Mouse (Mus musculus) ES-E14 (cell line): Measurements from ENCODE around the gene Jak2. TPM values are rescaled to one million over a fixed set of nuclear protein-coding genes. Genes with fewer than 3 reads are reported as not detected.

Experiments used
- DNase-seq: peaks from one replicate; pipeline ENCODE4 v3.0.0-alpha.2; 2013; ENCODE audit warnings: low read depth, low spot score
- H3K27ac ChIP-seq: 2 replicates; pipeline ENCODE4 v1.5.1; 2012; ENCODE audit warnings: low read depth, mild to moderate bottlenecking, low read length, moderate library complexity, mixed read lengths; ENCODE audit not compliant: poor library complexity, insufficient read depth, severe bottlenecking
- H3K36me3 ChIP-seq: 2 replicates; pipeline ENCODE4 v1.6.1; 2012; ENCODE audit warnings: mild to moderate bottlenecking, low read length, moderate library complexity, mixed read lengths; ENCODE audit not compliant: control insufficient read depth, poor library complexity, insufficient read depth, severe bottlenecking
- H3K4me1 ChIP-seq, 2 experiments: fragments of 150-350 bp in 1 of 2; sonication (generic) in 1 of 2; 2 replicates each; pipeline ENCODE4 v1.6.1; 2012; ENCODE audit warnings: low read length in 2 of 2, mild to moderate bottlenecking in 1 of 2, mixed read lengths in 1 of 2; ENCODE audit not compliant: control insufficient read depth in 2 of 2, insufficient read depth in 2 of 2, poor library complexity in 1 of 2
- H3K4me3 ChIP-seq, 2 experiments: fragments of 150-350 bp in 1 of 2; sonication (generic) in 1 of 2; 2 replicates each; pipeline ENCODE4 v1.5.1; 2012; ENCODE audit warnings: low read length in 2 of 2, low read depth in 1 of 2, mild to moderate bottlenecking in 1 of 2, mixed read lengths in 1 of 2; ENCODE audit not compliant: insufficient read depth in 1 of 2, poor library complexity in 1 of 2, severe bottlenecking in 1 of 2
- H3K9ac ChIP-seq: 2 replicates; pipeline ENCODE4 v1.6.1; 2012; ENCODE audit warnings: low read depth, mild to moderate bottlenecking, low read length, mixed read lengths; ENCODE audit not compliant: poor library complexity, insufficient read depth, severe bottlenecking
- H3K9me3 ChIP-seq: fragments of 150-350 bp; sonication (generic); 2 replicates; pipeline ENCODE4 v1.6.1; 2012; ENCODE audit warnings: low read depth, mild to moderate bottlenecking, low read length; ENCODE audit not compliant: control insufficient read depth, insufficient read depth
- CHD2 ChIP-seq: IDR thresholded peaks from 2 replicates; pipeline ENCODE4 v1.6.1; 2014; ENCODE audit warnings: mild to moderate bottlenecking, low read depth, low read length, inconsistent platforms
- HCFC1 ChIP-seq: IDR thresholded peaks from 2 replicates; pipeline ENCODE4 v1.6.1; 2012; ENCODE audit warnings: low read length, inconsistent platforms, borderline replicate concordance; ENCODE audit not compliant: insufficient read depth
- MAFK ChIP-seq: IDR thresholded peaks from 2 replicates; pipeline ENCODE4 v1.6.1; 2014; ENCODE audit warnings: mild to moderate bottlenecking, low read depth, low read length, inconsistent platforms; ENCODE audit not compliant: insufficient read depth
- ZC3H11A ChIP-seq: IDR thresholded peaks from 2 replicates; pipeline ENCODE4 v1.6.1; 2012; ENCODE audit warnings: low read depth, mild to moderate bottlenecking, inconsistent platforms, low read length, borderline replicate concordance
- ZNF384 ChIP-seq: IDR thresholded peaks from 2 replicates; pipeline ENCODE4 v1.6.1; 2012; ENCODE audit warnings: low read depth, low read length, inconsistent platforms
- in situ Hi-C, 2 experiments: fragments of 600-800 bp; cut with MboI; formaldehyde crosslinking; loops; one replicate each; pipeline ENCODE4 v1.15.1; 2025; ENCODE audit warnings: low sequenced_read_pairs in 2 of 2, inconsistent platforms in 1 of 2; ENCODE audit not compliant: unreplicated experiment in 2 of 2
- total RNA-seq: library from RNA; depleted of rRNA; stranded (reverse); fragments of 300-350 nt; gene quantifications from 2 replicates; pipeline ENCODE4 v1.2.3, GENCODE M21; 2012

Gene Jak2
- total RNA-seq, 1 experiment = 12.2 TPM

DNA sequence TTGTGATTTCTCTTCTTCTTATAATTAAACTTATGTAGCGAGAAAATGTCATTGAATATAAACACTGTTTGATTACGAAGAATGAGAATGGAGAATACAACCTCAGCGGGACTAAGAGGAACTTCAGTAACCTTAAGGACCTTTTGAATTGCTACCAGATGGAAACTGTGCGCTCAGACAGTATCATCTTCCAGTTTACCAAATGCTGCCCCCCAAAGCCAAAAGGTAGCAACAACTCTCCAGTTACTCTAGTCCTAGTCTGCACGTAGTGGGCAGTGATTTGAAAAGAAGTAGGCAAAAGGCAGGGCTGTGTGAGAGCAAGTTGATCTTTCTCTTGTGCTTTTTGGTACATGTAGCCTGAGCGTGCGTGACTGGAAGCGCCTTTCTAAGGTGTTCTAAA is 36.2 kb downstream of the Jak2 start:
- in situ Hi-C loops = no loop called here
- no peaks in the 10 kb centered on the region for H3K36me3 ChIP-seq
- DNase-seq = no peak
- H3K4me3 ChIP-seq = no peak overlapping the region
- H3K9me3 ChIP-seq = no peaks in the 10 kb centered on the region
- TF ChIP-seq HCFC1 = no peak
- no peak for TF ChIP-seq ZNF384
- TF ChIP-seq CHD2 = no peak
- TF ChIP-seq MAFK = no peak
- no peak for TF ChIP-seq ZC3H11A
- H3K27ac ChIP-seq = no peak overlapping the region
- H3K4me1 ChIP-seq = peaks cover 9% of the 10 kb centered on the region in 2 experiments; a peak in 2 of 4 replicates
- H3K9ac ChIP-seq = no peak overlapping the region

DNA sequence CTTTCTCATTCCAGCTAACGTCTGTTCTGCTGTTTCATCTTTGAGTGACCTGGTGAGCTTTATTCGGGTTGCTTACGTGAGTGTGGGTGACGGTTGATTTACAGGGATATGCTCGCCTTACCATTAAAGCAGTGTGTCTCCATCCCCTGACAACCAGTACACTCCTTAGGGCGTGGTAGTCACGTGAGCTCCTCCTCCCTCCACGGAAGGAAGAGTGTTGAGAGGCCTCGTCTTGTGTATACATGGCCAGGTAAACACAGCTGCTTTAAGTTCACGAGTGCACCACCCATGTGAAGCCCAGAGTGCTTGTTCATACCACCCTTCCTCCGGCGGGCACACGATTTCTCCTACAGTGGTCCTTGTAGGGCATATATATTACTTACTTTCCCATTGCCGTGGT is 39.9 kb downstream of the Jak2 start:
- in situ Hi-C loops = no loop called here
- no peak overlapping the region for H3K9ac ChIP-seq
- DNase-seq = no peak
- H3K4me3 ChIP-seq = no peak overlapping the region
- peaks cover 0 to 3% of the 10 kb centered on the region in 2 experiments; a peak in 2 of 4 replicates for H3K4me1 ChIP-seq
- H3K9me3 ChIP-seq = no peaks in the 10 kb centered on the region
- H3K36me3 ChIP-seq = no peaks in the 10 kb centered on the region
- TF ChIP-seq MAFK (no peak), HCFC1 (no peak), ZNF384 (no peak), CHD2 (no peak), ZC3H11A (no peak)
- H3K27ac ChIP-seq = no peak overlapping the region

DNA sequence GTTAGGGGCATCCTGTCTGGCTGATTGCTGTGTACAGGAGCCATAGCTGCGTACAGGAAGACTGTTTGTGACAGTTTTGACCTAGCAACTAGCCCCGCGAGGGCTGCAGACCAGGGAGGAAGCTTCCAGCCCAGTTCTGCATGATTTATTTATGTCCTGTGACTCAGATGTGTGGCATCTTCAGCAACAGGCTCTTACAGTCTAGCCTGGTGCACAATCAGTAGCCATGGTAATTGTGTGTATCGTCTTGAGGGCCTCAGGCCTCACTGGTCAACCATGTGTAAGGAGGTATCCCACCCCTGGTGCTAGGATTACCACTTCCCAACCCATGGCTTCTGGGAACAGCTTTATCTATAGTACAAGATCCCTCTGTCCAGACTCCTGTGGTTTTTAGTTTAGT is 40.9 kb downstream of the Jak2 start:
- Histone ChIP-seq H3K9ac (no peak overlapping the region), H3K4me3 (no peak overlapping the region), H3K27ac (no peak overlapping the region), H3K4me1 (peaks cover 0 to under 1% of the 10 kb centered on the region in 2 experiments; a peak in 1 of 4 replicates), H3K9me3 (no peaks in the 10 kb centered on the region), H3K36me3 (no peaks in the 10 kb centered on the region)
- no peak for DNase-seq
- TF ChIP-seq ZNF384 = no peak
- no peak for TF ChIP-seq CHD2
- TF ChIP-seq ZC3H11A = no peak
- no peak for TF ChIP-seq HCFC1
- no peak for TF ChIP-seq MAFK
- in situ Hi-C loops = no loop called here

DNA sequence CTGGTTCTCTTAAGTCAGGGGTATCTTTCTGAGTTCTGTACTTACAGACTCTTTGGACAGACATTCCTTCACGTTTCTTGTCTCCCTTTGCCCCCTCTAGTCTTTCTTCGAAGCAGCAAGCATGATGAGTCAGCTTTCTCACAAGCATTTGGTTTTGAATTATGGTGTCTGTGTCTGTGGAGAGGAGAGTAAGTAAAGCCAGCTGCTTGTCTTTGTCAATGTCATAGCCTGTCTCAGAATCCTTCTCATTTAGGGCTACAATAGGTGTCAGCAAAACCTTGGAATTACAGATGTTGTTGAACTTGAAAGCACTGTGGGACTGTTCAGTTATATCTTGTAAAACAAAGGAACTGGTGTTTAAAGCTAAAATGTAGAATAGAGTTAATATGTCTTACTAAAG is 43.1 kb downstream of the Jak2 start:
- TF ChIP-seq ZNF384 = no peak
- TF ChIP-seq MAFK = no peak
- TF ChIP-seq ZC3H11A = no peak
- no peak for TF ChIP-seq HCFC1
- no peak for TF ChIP-seq CHD2
- no peak overlapping the region for H3K9ac ChIP-seq
- no peaks in the 10 kb centered on the region for H3K9me3 ChIP-seq
- H3K4me3 ChIP-seq = no peak overlapping the region
- H3K27ac ChIP-seq = no peak overlapping the region
- no peaks in the 10 kb centered on the region for H3K36me3 ChIP-seq
- no peaks in the 10 kb centered on the region; a peak in 1 of 4 replicates for H3K4me1 ChIP-seq
- DNase-seq = no peak
- in situ Hi-C loops = no loop called here

DNA sequence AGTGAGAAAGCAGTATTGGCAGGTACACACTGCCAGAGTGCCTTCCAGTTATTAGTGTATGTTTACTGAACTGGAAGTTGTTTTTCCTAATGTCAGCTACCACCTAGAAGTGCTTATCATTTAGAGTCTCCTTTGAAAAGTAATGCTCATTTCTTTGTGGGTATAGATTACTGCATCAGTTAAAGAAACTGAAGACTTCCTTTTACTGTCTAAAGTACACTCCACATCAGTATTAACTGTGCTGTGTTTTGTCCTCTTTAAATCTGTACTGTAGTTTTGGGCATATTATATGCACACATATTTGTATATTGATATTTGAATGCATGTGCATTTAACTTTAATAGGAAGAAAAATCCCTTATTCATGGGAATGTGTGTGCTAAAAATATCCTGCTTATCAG is 44.5 kb downstream of the Jak2 start:
- Histone ChIP-seq H3K4me1 (no peaks in the 10 kb centered on the region; a peak in 1 of 4 replicates), H3K9ac (no peak overlapping the region), H3K4me3 (no peak overlapping the region), H3K27ac (no peak overlapping the region), H3K9me3 (no peaks in the 10 kb centered on the region), H3K36me3 (no peaks in the 10 kb centered on the region)
- TF ChIP-seq CHD2 (no peak), ZNF384 (no peak), HCFC1 (no peak), ZC3H11A (no peak), MAFK (no peak)
- no peak for DNase-seq
- in situ Hi-C loops = no loop called here
